Mouse (Mus musculus) cortical plate, adult 2 months (tissue): Measurements from ENCODE around the gene Sys1.

Experiments used
- CTCF ChIP-seq: fragments of 200-500 bp; IDR thresholded peaks from 2 replicates; pipeline ENCODE4 v1.5.1; 2011; ENCODE audit warnings: mild to moderate bottlenecking, control low read depth, low read length; ENCODE audit not compliant: insufficient read depth; ENCODE audit errors: extremely low read depth
- POLR2A ChIP-seq: fragments of 200-500 bp; IDR thresholded peaks from 2 replicates; pipeline ENCODE4 v1.6.1; 2011; ENCODE audit warnings: mild to moderate bottlenecking, low read length, control low read depth; ENCODE audit not compliant: insufficient read depth; ENCODE audit errors: extremely low read depth

DNA sequence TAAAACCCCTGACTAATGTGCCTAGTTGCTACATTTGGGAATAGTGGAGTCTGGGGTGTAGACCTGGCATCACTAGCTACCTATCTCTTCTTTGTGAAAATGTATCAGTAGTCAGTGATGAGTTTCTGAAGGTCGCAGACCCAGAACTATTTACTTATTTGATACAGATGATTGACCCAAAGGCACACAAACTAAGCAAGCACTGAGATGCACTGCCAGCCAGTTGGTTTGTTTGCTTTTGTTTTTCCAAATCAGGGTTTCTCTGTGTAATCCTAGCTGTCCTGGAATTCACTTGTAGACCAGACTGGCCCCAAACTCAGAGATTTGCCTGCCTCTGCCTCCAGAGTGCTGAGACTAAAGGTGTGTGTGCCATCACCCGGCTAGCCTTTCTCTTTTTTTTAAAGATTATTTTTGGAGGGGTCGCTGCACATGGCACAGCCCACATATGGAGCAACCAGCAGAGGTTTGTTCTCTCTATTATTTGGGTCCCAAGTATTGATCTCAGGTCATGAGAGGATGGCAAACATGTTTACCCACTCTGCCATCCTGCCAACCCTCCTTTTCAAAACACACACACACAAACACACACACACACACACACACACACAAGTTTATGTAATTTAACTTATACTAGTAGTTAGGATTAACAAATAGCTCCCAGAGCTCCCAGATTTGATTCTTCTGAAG, 11.2 kb upstream of the Sys1 start:
- TF ChIP-seq CTCF (no peak), POLR2A (no peak)
